Mouse (Mus musculus) limb, embryonic 14.5 days (tissue): ENCODE measurements at regions not wholly inside any gene's neighbourhood (a gene's known extent, or its start where the extent isn't known, plus 50 kb on each side); places are given as distances from the start of the nearest gene placed in this dataset.

Experiments
- ATAC-seq: fragments of 200-750 bp; cut with Nextera tagmentation; 2 replicates; pipeline ENCODE4 v1.8.0; 2017; ENCODE audit warnings: low read depth, moderate number of reproducible peaks, moderate TSS enrichment; ENCODE audit not compliant: low FRiP score
- DNase-seq: peaks from one replicate; pipeline ENCODE4 v3.0.0-alpha.2; 2015; ENCODE audit warnings: low spot score
- H3K27ac ChIP-seq: fragments of 300-500 bp; sonication (generic); replicated peaks from 2 replicates; pipeline ENCODE4 v1.5.1; 2014; ENCODE audit warnings: low read depth, mild to moderate bottlenecking, low read length, moderate library complexity, mixed read lengths
- H3K27me3 ChIP-seq: fragments of 300-500 bp; sonication (generic); 2 replicates; pipeline ENCODE4 v1.6.1; 2014; ENCODE audit warnings: low read length, mixed read lengths; ENCODE audit not compliant: control insufficient read depth, insufficient read depth
- H3K36me3 ChIP-seq: fragments of 300-500 bp; sonication (generic); 2 replicates; pipeline ENCODE4 v1.6.1; 2014; ENCODE audit warnings: mild to moderate bottlenecking, low read length, moderate library complexity, mixed read lengths; ENCODE audit not compliant: control insufficient read depth, insufficient read depth
- H3K4me1 ChIP-seq: fragments of 300-500 bp; sonication (generic); 2 replicates; pipeline ENCODE4 v1.6.1; 2014; ENCODE audit warnings: antibody characterized with exemption, low read length, mixed read lengths; ENCODE audit not compliant: control insufficient read depth, insufficient read depth
- H3K4me2 ChIP-seq: fragments of 300-500 bp; sonication (generic); replicated peaks from 2 replicates; pipeline ENCODE4 v1.6.1; 2014; ENCODE audit warnings: low read depth, mild to moderate bottlenecking, low read length, moderate library complexity; ENCODE audit not compliant: severe bottlenecking
- H3K4me3 ChIP-seq: fragments of 300-500 bp; sonication (generic); replicated peaks from 2 replicates; pipeline ENCODE4 v1.5.1; 2014; ENCODE audit warnings: low read length
- H3K9ac ChIP-seq: fragments of 300-500 bp; sonication (generic); 2 replicates; pipeline ENCODE4 v1.6.1; 2014; ENCODE audit warnings: mild to moderate bottlenecking, low read depth, low read length, moderate library complexity; ENCODE audit not compliant: severe bottlenecking
- H3K9me3 ChIP-seq: fragments of 300-500 bp; sonication (generic); 2 replicates; pipeline ENCODE4 v1.6.1; 2016; ENCODE audit warnings: low read length; ENCODE audit not compliant: control insufficient read depth
- POLR2A ChIP-seq: fragments of 200-500 bp; IDR thresholded peaks from 2 replicates; pipeline ENCODE4 v1.8.0; 2012; ENCODE audit warnings: inconsistent platforms, mild to moderate bottlenecking, moderate library complexity, borderline replicate concordance; ENCODE audit not compliant: insufficient read depth, insufficient read length; ENCODE audit errors: extremely low read depth
- WGBS: fragments of 180-500 bp; shearing (Covaris S2); extraction: QIAGEN DNeasy Blood & Tissue Kit; methylation state at CpG from one replicate; pipeline ENCODE4 v1.1.7; 2014; 5-methylcytosine and 5-hydroxymethylcytosine counted together

DNA sequence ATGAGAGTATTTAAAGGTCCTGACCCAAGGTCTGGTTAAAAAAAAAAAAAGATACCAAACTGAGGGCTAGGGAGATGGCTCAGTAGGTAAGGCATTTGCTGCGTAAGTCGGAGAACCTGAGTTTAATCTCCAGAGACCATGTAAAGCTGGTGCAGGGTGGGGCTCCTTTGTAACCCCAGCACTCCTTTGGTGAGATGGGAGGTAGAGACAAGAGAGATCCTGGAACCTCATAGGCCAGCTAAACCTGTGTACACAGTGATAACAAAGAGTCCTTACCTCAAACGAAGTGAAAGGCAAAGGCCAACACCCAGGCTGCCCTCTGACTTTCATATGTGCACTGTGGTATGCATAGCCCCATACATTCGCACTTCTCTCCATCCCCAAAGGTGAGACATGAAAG, 175.0 kb downstream of the Nucb2 start:
- H3K27ac ChIP-seq: no peak overlapping the region
- DNase-seq (no peak), ATAC-seq (no peak)
- no peak overlapping the region for H3K4me3 ChIP-seq
- H3K9me3 ChIP-seq: no peaks in the 10 kb centered on the region
- no peak for TF ChIP-seq POLR2A
- H3K27me3 ChIP-seq: no peaks in the 10 kb centered on the region
- peaks cover 7% of the 10 kb centered on the region for H3K4me1 ChIP-seq
- H3K4me2 ChIP-seq: no peak overlapping the region
- 86% methylated on average over 4 of the region's 4 CpGs for WGBS
- no peaks in the 10 kb centered on the region for H3K36me3 ChIP-seq
- no peak overlapping the region for H3K9ac ChIP-seq

DNA sequence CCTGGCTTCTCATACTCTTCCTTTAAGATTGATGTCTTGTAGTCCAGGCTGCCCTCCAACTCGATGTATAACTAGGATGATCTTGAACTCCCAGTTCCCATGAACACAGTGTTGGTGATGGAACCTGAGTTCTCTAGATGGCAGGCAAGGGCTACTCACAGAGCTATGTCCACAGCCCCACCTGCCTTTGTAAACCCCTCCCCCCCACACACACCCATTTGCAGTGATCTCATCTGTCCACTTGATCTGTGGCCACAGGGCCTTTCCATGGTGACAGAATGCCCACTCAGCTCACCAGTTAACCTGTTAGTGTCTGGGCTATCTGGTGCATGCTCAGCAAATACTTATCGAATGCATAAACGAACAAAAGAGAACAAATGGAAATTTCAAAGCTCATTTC, 176.4 kb downstream of the Nucb2 start:
- Histone ChIP-seq H3K9me3 (no peaks in the 10 kb centered on the region), H3K4me2 (no peak overlapping the region), H3K27me3 (no peaks in the 10 kb centered on the region), H3K9ac (no peak overlapping the region), H3K27ac (no peak overlapping the region), H3K36me3 (no peaks in the 10 kb centered on the region), H3K4me1 (peaks cover 7% of the 10 kb centered on the region), H3K4me3 (no peak overlapping the region)
- no peak for DNase-seq
- no peak for ATAC-seq
- no peak for TF ChIP-seq POLR2A
- 75% methylated on average over 3 of the region's 3 CpGs for whole genome bisulfite sequencing

DNA sequence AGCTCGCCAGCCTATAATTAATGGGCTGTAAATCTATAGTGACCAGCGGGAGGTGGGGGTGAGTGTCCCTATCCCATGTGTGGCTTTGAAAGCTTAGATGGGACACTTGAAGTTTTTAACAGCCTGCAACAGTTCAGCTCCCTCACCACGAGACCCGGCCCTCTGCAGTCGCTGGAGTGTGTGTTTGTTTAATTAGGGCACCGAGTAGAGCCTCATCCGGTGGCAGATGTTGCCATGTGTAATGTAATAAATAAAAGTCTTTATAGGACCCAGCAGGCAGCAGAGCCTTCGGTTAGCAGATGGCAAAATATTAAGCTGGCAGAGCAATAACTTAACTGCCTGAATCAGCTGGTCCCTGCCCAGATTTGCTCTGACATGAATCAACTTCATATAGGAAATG, 177.1 kb downstream of the Nucb2 start:
- 9% methylated on average over 8 of the region's 8 CpGs for WGBS
- no peak for TF ChIP-seq POLR2A
- ATAC-seq: no peak
- no peak overlapping the region for H3K27ac ChIP-seq
- no peak overlapping the region for H3K4me3 ChIP-seq
- no peaks in the 10 kb centered on the region for H3K36me3 ChIP-seq
- H3K27me3 ChIP-seq: no peaks in the 10 kb centered on the region
- H3K4me1 ChIP-seq: peaks cover 7% of the 10 kb centered on the region
- no peak overlapping the region for H3K9ac ChIP-seq
- DNase-seq: peak; percentile 16
- H3K9me3 ChIP-seq: no peaks in the 10 kb centered on the region
- no peak overlapping the region for H3K4me2 ChIP-seq

DNA sequence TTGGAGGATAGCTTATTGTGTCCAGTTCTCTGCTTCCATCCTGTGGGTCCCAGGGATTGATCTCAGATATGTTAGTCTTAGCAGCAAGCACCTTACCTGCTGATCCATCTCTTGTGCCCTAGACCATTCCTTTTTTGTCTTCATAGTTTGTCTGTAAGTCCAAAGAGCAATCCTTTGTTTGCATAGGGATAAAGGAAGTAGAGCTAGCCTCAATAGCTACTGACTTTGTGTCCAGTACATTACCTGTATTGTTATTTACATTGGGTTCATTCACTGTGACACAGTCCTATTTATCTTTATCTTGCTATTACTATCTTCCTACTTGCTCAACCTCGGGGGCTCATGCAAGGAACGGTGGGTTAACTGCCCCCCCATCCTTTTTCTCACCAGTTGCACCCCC, 196.2 kb downstream of the Nucb2 start:
- DNase-seq (no peak), ATAC-seq (no peak)
- Histone ChIP-seq H3K4me2 (no peak overlapping the region), H3K4me1 (no peaks in the 10 kb centered on the region), H3K9me3 (no peaks in the 10 kb centered on the region), H3K9ac (no peak overlapping the region), H3K36me3 (no peaks in the 10 kb centered on the region), H3K4me3 (no peak overlapping the region), H3K27me3 (no peaks in the 10 kb centered on the region), H3K27ac (no peak overlapping the region)
- WGBS: 84% methylated on average over 2 of the region's 2 CpGs
- TF ChIP-seq POLR2A: no peak

DNA sequence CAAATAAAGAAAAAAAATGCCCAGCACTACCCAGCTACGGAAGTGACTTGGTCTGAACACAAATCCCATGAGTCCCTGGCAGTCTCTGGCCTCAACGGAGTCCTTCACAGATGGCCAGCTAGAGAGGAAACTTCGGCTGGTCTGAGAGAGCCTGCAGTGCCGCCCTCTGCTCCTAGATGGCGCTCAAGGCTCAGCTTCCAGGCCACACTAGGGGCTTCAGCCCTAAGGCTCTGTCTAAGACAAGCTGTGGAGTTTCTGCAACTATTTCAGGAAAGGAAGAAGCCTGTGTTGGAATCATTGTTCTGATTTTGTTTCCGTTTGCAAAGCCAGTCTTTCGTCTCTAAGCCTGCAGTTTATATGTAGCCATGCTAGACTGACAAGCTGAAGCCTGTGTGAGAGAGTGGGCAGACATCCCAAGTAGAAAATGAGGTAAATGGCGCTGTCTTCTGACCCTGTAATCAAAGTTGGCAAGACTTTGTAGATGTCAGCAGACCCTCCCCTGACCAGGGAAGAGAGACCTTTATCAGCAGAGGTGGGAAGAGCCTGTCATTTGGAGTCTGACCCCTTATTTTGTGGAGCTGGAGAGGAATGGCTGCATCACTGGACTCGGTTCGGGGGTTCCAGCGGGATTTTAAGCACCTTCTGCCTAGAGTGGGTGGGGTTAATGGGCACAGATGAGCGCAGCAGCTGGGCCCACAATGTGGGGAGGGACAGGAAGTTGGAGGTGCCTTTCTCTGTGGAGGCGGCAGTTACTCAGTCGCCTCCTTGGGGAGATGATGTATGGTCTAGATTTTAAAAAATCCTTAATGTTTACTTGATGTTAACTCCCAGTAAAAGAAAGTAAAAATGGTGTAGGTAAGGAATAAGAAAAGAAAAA, 197.5 kb downstream of the Nucb2 start:
- ATAC-seq: peak; percentile 57

More for the DNA sequence above, 197.5 kb downstream of the Nucb2 start:
- H3K27me3 ChIP-seq: no peaks in the 10 kb centered on the region
- no peak for TF ChIP-seq POLR2A
- WGBS: 41% methylated on average over 14 of the region's 14 CpGs
- no peak overlapping the region for H3K4me2 ChIP-seq
- no peaks in the 10 kb centered on the region for H3K36me3 ChIP-seq
- H3K27ac ChIP-seq: no peak overlapping the region
- H3K4me1 ChIP-seq: no peaks in the 10 kb centered on the region
- no peak overlapping the region for H3K4me3 ChIP-seq
- H3K9ac ChIP-seq: no peak overlapping the region
- H3K9me3 ChIP-seq: no peaks in the 10 kb centered on the region
- peak; percentile 68 for DNase-seq
